Mouse (Mus musculus): ENCODE data around the gene Nid1. TPM values are rescaled to one million over a fixed set of nuclear protein-coding genes. Genes with fewer than 3 reads are reported as not detected.
"Not testable (repeated sequence)": the region's sequence is repeated elsewhere in the genome, so short reads cannot be mapped to it uniquely, and the experiment has no call there.

Nid1 gene
- polyA plus RNA-seq, 1 experiment from 2014 or later, result 44.8 TPM

DNA sequence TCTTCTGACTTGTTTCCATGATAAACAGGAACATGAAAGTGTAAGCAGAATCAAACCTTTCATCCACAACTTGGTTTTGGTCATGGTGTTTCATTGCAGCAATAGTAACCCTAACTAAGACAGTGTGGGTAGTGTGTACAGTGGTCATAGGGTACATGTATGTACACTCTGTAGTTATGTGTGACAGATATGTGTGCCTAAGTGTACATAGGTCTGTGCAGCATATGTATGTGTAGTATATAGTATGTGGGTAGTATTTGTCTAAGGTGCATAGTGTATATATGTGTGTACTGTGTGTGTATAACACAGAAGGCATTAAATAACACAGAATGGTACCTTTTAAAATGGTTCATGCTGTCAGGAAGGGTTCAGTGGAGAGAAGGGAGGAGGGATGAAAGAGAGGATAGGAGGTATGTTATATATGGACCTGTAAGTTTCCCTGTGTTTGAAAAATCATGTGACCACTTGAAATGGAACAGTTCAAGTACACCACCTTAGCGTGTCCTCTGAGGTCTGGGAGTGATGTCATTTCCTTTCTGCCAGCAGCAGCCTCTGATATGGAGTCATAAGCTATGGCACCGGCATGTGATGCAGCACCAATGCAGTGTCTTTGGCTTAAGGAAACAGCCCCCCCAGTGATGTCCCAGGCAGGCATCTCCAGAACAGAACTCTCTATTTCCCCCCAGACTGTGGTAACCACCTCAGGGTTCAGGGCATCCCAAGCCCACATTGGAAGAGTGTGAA is 100.1 kb downstream of the Nid1 start:
- WGBS, result 90% methylated on average over 2 of the region's 2 CpGs
- no peak overlapping the region for H3K4me2 ChIP-seq (replicated peaks; ENCODE audit: low read depth, low read length)
- H3K27me3 ChIP-seq (ENCODE audit: control insufficient read depth, insufficient read depth, low read length), result no peaks in the 10 kb centered on the region
- H3K27ac ChIP-seq (ENCODE audit: low read depth, low read length), result no peak overlapping the region
- no peak overlapping the region for H3K4me3 ChIP-seq (ENCODE audit: low read depth, low read length)
- no peaks in the 10 kb centered on the region for H3K36me3 ChIP-seq (ENCODE audit: control insufficient read depth, insufficient read depth, low read length)
- H3K9ac ChIP-seq (ENCODE audit: low read depth, low read length), result no peak overlapping the region
- no peak for DNase-seq (ENCODE audit: low spot score)
- H3K9me3 ChIP-seq (ENCODE audit: control insufficient read depth, low read length), result no peaks in the 10 kb centered on the region
- no peaks in the 10 kb centered on the region for H3K4me1 ChIP-seq (replicated peaks; ENCODE audit: control insufficient read depth, insufficient read depth, low read length)
- no peak for ATAC-seq (ENCODE audit: low FRiP score)

DNA sequence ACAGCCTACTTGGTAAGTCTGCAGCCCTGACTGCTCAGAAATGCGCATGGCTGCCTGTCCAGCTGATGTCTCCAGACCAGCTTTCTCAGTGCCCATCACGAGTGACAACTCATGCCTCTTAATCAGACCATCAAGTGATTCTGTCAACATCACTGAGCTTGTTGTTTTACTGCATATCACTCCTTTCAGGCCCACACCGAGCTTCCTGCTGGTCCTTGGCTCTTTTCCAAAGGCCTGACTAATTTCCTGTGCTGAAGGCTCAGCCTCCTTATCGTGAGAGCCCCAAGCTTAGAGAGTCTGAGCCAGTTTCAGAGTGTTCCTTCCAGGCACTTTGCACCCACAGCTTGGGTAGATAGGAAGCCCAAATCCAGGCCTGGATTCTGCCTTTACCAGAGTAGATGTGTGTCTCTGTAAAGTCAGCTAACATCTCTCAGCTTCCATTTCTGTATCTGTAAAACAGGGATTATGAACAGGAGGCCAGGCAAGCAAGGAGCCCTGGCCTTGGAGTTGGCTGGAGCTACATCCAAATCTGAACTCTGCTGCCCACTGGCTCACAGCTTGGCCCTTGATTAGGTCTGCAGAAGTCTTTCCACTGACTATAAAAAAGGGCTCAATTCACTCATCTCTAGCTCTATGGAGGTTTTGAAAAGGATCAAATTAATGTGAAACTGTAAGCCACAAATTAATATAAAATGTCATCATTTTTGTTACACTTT is 101.4 kb downstream of the Nid1 start:
- WGBS, result 59% methylated on average over 4 of the region's 4 CpGs
- Histone ChIP-seq H3K9ac (ENCODE audit: low read depth, low read length) (no peak overlapping the region), H3K27ac (ENCODE audit: low read depth, low read length) (no peak overlapping the region), H3K4me2 (replicated peaks; ENCODE audit: low read depth, low read length) (no peak overlapping the region), H3K9me3 (ENCODE audit: control insufficient read depth, low read length) (no peaks in the 10 kb centered on the region), H3K4me1 (replicated peaks; ENCODE audit: control insufficient read depth, insufficient read depth, low read length) (no peaks in the 10 kb centered on the region), H3K27me3 (ENCODE audit: control insufficient read depth, insufficient read depth, low read length) (no peaks in the 10 kb centered on the region), H3K36me3 (ENCODE audit: control insufficient read depth, insufficient read depth, low read length) (no peaks in the 10 kb centered on the region), H3K4me3 (ENCODE audit: low read depth, low read length) (no peak overlapping the region)
- no peak for DNase-seq (ENCODE audit: low spot score)
- no peak for ATAC-seq (ENCODE audit: low FRiP score)

DNA sequence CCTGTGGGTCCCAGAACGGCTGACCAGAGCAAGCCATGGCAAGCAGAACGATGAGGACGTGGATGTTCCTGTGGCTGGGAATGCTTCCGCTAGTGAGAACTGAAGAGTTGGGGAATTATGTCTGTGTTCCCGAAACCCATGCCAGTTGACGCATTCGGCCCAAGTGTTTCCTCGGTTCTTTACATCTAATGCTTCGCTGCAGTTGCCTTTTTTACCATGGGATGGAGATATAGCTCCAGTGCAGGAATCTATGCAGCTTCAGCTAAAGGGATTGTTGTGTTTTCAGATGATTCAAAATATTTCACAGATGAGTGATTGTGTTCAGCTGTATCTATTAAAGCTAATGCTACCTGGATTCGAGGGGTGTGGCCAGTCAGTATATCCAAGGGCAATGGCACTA is 105.7 kb downstream of the Nid1 start:
- H3K4me3 ChIP-seq (ENCODE audit: low read depth, low read length); DNase-seq (ENCODE audit: low spot score); H3K9me3 ChIP-seq (ENCODE audit: control insufficient read depth, low read length); H3K4me1 ChIP-seq (replicated peaks; ENCODE audit: control insufficient read depth, insufficient read depth, low read length); H3K4me2 ChIP-seq (replicated peaks; ENCODE audit: low read depth, low read length); H3K9ac ChIP-seq (ENCODE audit: low read depth, low read length); H3K27ac ChIP-seq (ENCODE audit: low read depth, low read length); H3K36me3 ChIP-seq (ENCODE audit: control insufficient read depth, insufficient read depth, low read length); ATAC-seq (ENCODE audit: low FRiP score); H3K27me3 ChIP-seq (ENCODE audit: control insufficient read depth, insufficient read depth, low read length): not testable (repeated sequence)
- 91% methylated on average over 10 of the region's 10 CpGs for WGBS

DNA sequence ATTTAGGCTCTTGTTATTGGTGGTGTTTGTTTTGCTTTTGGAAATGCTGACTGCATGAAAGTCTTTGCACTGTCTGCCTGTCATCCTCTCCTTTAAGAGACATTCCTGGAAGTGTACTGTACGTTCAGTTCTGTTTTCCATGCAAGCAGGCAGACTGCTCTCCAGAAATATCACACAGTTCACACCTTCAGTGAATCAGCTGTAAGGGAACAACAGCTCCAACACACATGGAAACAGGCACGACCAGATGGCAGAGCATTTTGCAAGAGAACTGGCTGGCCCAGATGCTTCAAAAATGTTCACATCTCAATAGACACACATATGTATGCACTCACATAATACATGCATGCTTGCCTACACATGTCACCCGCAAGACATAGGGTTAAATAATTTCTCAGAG is 109.4 kb downstream of the Nid1 start:
- no peak overlapping the region for H3K4me3 ChIP-seq (ENCODE audit: low read depth, low read length)
- H3K27me3 ChIP-seq (ENCODE audit: control insufficient read depth, insufficient read depth, low read length), result no peaks in the 10 kb centered on the region
- DNase-seq (ENCODE audit: low spot score), result no peak
- no peaks in the 10 kb centered on the region for H3K4me1 ChIP-seq (replicated peaks; ENCODE audit: control insufficient read depth, insufficient read depth, low read length)
- H3K4me2 ChIP-seq (replicated peaks; ENCODE audit: low read depth, low read length), result no peak overlapping the region
- H3K9me3 ChIP-seq (ENCODE audit: control insufficient read depth, low read length), result no peaks in the 10 kb centered on the region
- ATAC-seq (ENCODE audit: low FRiP score), result no peak
- WGBS, result 77% methylated on average over 3 of the region's 3 CpGs
- H3K9ac ChIP-seq (ENCODE audit: low read depth, low read length), result no peak overlapping the region
- H3K36me3 ChIP-seq (ENCODE audit: control insufficient read depth, insufficient read depth, low read length), result no peaks in the 10 kb centered on the region
- H3K27ac ChIP-seq (ENCODE audit: low read depth, low read length), result no peak overlapping the region

DNA sequence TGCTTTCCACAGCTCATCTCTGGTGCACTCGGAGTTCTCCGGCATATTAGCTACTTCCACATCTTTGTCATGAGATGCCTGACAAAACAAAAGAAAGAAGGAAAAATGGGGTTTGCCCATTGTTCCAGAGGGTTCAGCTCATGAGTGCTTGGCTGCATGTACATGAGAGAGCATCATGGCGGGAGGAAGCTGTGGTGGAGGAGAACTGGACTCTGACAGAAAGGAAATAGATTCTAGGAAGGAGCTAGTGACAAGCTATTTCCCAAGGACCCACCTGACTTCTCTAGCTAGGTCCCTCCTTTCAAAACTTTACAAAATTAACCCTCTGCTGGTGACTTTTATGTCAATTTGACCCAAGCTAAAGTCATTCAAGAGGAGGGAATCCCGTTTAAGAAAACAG is 110.5 kb downstream of the Nid1 start:
- 86% methylated on average over 4 of the region's 4 CpGs for WGBS
- H3K9me3 ChIP-seq (ENCODE audit: control insufficient read depth, low read length), result no peaks in the 10 kb centered on the region
- no peaks in the 10 kb centered on the region for H3K27me3 ChIP-seq (ENCODE audit: control insufficient read depth, insufficient read depth, low read length)
- ATAC-seq (ENCODE audit: low FRiP score) (no peak), DNase-seq (ENCODE audit: low spot score) (no peak)
- H3K4me3 ChIP-seq (ENCODE audit: low read depth, low read length), result no peak overlapping the region
- no peak overlapping the region for H3K4me2 ChIP-seq (replicated peaks; ENCODE audit: low read depth, low read length)
- no peak overlapping the region for H3K9ac ChIP-seq (ENCODE audit: low read depth, low read length)
- H3K4me1 ChIP-seq (replicated peaks; ENCODE audit: control insufficient read depth, insufficient read depth, low read length), result no peaks in the 10 kb centered on the region
- H3K27ac ChIP-seq (ENCODE audit: low read depth, low read length), result no peak overlapping the region
- no peaks in the 10 kb centered on the region for H3K36me3 ChIP-seq (ENCODE audit: control insufficient read depth, insufficient read depth, low read length)

DNA sequence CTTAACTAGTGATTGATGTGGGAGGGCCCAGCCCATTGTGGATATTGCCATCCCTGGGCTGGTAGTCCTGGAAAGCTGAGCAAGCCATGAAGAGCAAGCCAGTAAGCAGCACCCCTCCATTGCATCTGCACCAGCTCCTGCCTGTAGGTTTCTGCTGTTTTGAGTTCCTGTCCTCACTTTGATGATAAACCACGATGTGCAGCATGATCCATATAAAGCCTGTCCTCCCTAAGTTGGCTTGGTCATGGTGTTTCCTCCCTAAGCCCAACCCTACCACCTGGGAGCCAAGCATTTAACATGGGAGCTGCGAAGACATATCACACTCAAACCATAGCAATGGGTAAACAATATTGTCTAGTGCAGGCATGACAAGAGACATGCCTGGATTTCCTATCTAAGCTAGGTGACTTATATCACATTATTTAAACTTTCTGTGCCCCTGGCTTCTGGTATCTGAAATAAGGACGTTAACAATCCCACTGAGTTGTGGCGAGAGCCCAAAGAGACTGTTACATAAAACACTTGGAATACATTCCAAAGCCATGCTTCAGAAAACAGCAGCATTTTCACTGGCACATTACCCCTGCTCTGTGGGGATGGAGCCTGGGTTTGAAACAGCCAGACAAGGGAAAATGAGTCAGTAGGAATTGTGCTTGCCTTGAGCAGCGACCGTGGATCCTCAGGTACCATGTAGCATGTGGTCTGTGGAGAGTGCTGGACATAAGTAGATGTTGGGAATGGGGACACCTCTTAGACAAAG is 111.3 kb downstream of the Nid1 start:
- Histone ChIP-seq H3K9me3 (ENCODE audit: control insufficient read depth, low read length) (no peaks in the 10 kb centered on the region), H3K4me3 (ENCODE audit: low read depth, low read length) (no peak overlapping the region), H3K4me1 (replicated peaks; ENCODE audit: control insufficient read depth, insufficient read depth, low read length) (no peaks in the 10 kb centered on the region), H3K4me2 (replicated peaks; ENCODE audit: low read depth, low read length) (no peak overlapping the region), H3K27me3 (ENCODE audit: control insufficient read depth, insufficient read depth, low read length) (no peaks in the 10 kb centered on the region), H3K36me3 (ENCODE audit: control insufficient read depth, insufficient read depth, low read length) (no peaks in the 10 kb centered on the region), H3K27ac (ENCODE audit: low read depth, low read length) (no peak overlapping the region), H3K9ac (ENCODE audit: low read depth, low read length) (no peak overlapping the region)
- 89% methylated on average over 6 of the region's 6 CpGs for WGBS
- ATAC-seq (ENCODE audit: low FRiP score) (no peak), DNase-seq (ENCODE audit: low spot score) (no peak)

DNA sequence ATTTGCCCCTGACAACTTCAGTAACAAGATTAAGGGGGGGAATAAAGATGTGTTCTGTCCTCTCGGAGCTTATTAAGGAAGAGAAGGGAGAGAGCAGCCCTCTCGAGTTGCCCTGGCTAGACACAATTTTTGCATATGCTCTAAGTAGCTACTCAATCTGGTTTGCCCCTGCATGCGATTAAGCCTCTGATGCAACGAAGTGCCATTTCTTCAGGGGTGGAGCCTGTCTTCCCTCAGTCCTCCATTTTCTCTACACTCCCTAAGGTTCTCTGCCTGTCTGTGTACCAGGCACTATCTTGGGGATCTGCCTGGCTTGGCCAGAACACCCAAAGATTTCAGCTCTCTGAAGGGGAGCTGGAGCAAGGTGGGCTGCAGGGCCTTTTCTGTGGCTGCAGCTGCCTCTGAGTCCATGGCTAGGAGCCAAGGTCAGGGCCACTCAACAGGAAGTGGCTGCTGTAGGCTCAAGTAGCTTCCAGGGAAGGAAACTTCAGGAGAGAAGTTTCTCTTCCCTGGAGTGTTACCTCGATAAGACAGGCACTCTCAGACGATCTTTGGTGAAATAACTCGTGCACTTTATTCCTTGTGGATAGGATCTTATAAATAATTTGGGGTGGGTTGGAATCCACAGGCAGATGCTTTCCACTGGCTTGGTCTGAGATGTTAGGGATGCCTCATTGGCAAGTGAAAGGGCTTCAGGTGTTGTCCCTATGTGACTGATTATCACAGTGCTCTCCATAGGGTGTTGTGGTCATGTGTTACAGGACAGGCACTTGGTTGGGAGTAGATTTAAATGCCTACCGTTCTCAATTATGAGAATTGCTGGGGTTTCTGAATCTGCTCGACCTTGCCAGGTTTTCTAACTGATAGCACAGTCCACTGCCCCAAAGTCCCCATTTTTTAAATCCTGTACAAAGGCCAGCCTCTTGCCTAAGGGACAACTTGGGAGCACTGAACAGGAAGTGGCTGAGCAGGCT is 112.6 kb downstream of the Nid1 start:
- no peak for DNase-seq (ENCODE audit: low spot score)
- WGBS, result 85% methylated on average over 9 of the region's 9 CpGs
- H3K9me3 ChIP-seq (ENCODE audit: control insufficient read depth, low read length), result no peaks in the 10 kb centered on the region
- ATAC-seq (ENCODE audit: low FRiP score), result no peak
- no peak overlapping the region for H3K9ac ChIP-seq (ENCODE audit: low read depth, low read length)
- no peaks in the 10 kb centered on the region for H3K4me1 ChIP-seq (replicated peaks; ENCODE audit: control insufficient read depth, insufficient read depth, low read length)
- H3K4me2 ChIP-seq (replicated peaks; ENCODE audit: low read depth, low read length), result no peak overlapping the region
- no peaks in the 10 kb centered on the region for H3K27me3 ChIP-seq (ENCODE audit: control insufficient read depth, insufficient read depth, low read length)
- no peak overlapping the region for H3K4me3 ChIP-seq (ENCODE audit: low read depth, low read length)
- H3K36me3 ChIP-seq (ENCODE audit: control insufficient read depth, insufficient read depth, low read length), result no peaks in the 10 kb centered on the region
- H3K27ac ChIP-seq (ENCODE audit: low read depth, low read length), result no peak overlapping the region

DNA sequence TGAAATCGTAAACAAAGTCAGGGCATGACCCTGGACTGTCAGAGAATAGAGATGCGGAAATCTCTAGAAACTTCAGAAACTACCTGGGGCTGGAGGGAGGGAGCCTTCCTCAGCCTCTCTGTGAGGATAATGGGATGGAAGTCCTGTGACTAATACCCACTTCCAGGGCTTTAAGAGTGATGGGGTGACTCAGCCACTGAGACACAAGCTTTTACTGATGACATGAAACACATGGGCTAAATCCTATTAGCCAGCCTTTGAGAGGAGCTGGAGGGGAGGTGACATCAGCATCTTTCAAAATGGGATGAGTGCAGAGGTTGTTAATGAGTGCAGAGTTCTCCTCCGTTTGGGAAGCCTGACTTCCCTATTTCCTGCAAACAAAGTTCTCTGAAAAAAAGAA is 114.7 kb downstream of the Nid1 start:
- Histone ChIP-seq H3K9ac (ENCODE audit: low read depth, low read length) (no peak overlapping the region), H3K4me1 (replicated peaks; ENCODE audit: control insufficient read depth, insufficient read depth, low read length) (no peaks in the 10 kb centered on the region), H3K27ac (ENCODE audit: low read depth, low read length) (no peak overlapping the region), H3K9me3 (ENCODE audit: control insufficient read depth, low read length) (no peaks in the 10 kb centered on the region), H3K4me3 (ENCODE audit: low read depth, low read length) (no peak overlapping the region), H3K4me2 (replicated peaks; ENCODE audit: low read depth, low read length) (no peak overlapping the region), H3K36me3 (ENCODE audit: control insufficient read depth, insufficient read depth, low read length) (no peaks in the 10 kb centered on the region), H3K27me3 (ENCODE audit: control insufficient read depth, insufficient read depth, low read length) (no peaks in the 10 kb centered on the region)
- DNase-seq (ENCODE audit: low spot score) (no peak), ATAC-seq (ENCODE audit: low FRiP score) (no peak)
- WGBS, result 59% methylated on average over 3 of the region's 3 CpGs

Measured in hindbrain, embryonic 11.5 days (tissue).